Mouse (Mus musculus): ENCODE data around the gene Pigz. TPM values are rescaled to one million over a fixed set of nuclear protein-coding genes. Genes with fewer than 3 reads are reported as not detected.

Gene Pigz
- polyA plus RNA-seq, 1 experiment from 2014 or later = 0.41 TPM

- Histone ChIP-seq H3K27ac (replicated peaks; ENCODE audit: low read depth, low read length) (no peak overlapping the region), H3K27me3 (ENCODE audit: control insufficient read depth, insufficient read depth, low read length) (no peaks in the 10 kb centered on the region), H3K4me2 (ENCODE audit: low read depth, low read length) (no peak overlapping the region), H3K4me1 (ENCODE audit: control insufficient read depth, insufficient read depth, low read length) (no peaks in the 10 kb centered on the region), H3K4me3 (ENCODE audit: low read depth, low read length) (no peak overlapping the region), H3K36me3 (replicated peaks; ENCODE audit: control insufficient read depth, insufficient read depth, low read depth, low read length) (no peaks in the 10 kb centered on the region), H3K9ac (replicated peaks; ENCODE audit: low read length) (no peak overlapping the region; the same call in 1 of the 2 replicates), H3K9me3 (replicated peaks; ENCODE audit: control insufficient read depth, low read length) (no peaks in the 10 kb centered on the region)
- ATAC-seq (replicated peaks; ENCODE audit: insufficient number of reproducible peaks, low FRiP score, low TSS enrichment, low read depth) = 0 out of 2 replicates have a peak, but pooled peaks have one; percentile 18
- 4% methylated on average over 14 of the region's 14 CpGs for WGBS
- peak; percentile 92 for DNase-seq (ENCODE audit: low spot score)
Measured at GRCm38 (mm10) chr16:31918248-31918724, 15.4 kb upstream of the Pigz start.

GRCm38 (mm10) chr16:31924368-31924767 is 9.3 kb upstream of the Pigz start:
- 86% methylated on average over 6 of the region's 6 CpGs for WGBS
- Histone ChIP-seq H3K9ac (replicated peaks; ENCODE audit: low read length) (no peak overlapping the region), H3K4me1 (ENCODE audit: control insufficient read depth, insufficient read depth, low read length) (no peaks in the 10 kb centered on the region), H3K4me2 (ENCODE audit: low read depth, low read length) (no peak overlapping the region), H3K27me3 (ENCODE audit: control insufficient read depth, insufficient read depth, low read length) (no peaks in the 10 kb centered on the region), H3K9me3 (replicated peaks; ENCODE audit: control insufficient read depth, low read length) (no peaks in the 10 kb centered on the region), H3K27ac (replicated peaks; ENCODE audit: low read depth, low read length) (no peak overlapping the region), H3K4me3 (ENCODE audit: low read depth, low read length) (no peak overlapping the region), H3K36me3 (replicated peaks; ENCODE audit: control insufficient read depth, insufficient read depth, low read depth, low read length) (no peaks in the 10 kb centered on the region)
- DNase-seq (ENCODE audit: low spot score) (no peak), ATAC-seq (replicated peaks; ENCODE audit: insufficient number of reproducible peaks, low FRiP score, low TSS enrichment, low read depth) (no peak)

- Histone ChIP-seq H3K27me3 (ENCODE audit: control insufficient read depth, insufficient read depth, low read length) (no peaks in the 10 kb centered on the region), H3K9ac (replicated peaks; ENCODE audit: low read length) (no peak overlapping the region), H3K4me1 (ENCODE audit: control insufficient read depth, insufficient read depth, low read length) (no peaks in the 10 kb centered on the region), H3K4me3 (ENCODE audit: low read depth, low read length) (no peak overlapping the region), H3K9me3 (replicated peaks; ENCODE audit: control insufficient read depth, low read length) (no peaks in the 10 kb centered on the region), H3K36me3 (replicated peaks; ENCODE audit: control insufficient read depth, insufficient read depth, low read depth, low read length) (no peaks in the 10 kb centered on the region), H3K4me2 (ENCODE audit: low read depth, low read length) (no peak overlapping the region), H3K27ac (replicated peaks; ENCODE audit: low read depth, low read length) (no peak overlapping the region)
- no peak for DNase-seq (ENCODE audit: low spot score)
- ATAC-seq (replicated peaks; ENCODE audit: insufficient number of reproducible peaks, low FRiP score, low TSS enrichment, low read depth) = no peak
- 79% methylated on average over 6 of the region's 6 CpGs for WGBS
Measured at GRCm38 (mm10) chr16:31926091-31926490, 7.6 kb upstream of the Pigz start.

- ATAC-seq (replicated peaks; ENCODE audit: insufficient number of reproducible peaks, low FRiP score, low TSS enrichment, low read depth) = no peak
- no peaks in the 10 kb centered on the region for H3K36me3 ChIP-seq (replicated peaks; ENCODE audit: control insufficient read depth, insufficient read depth, low read depth, low read length)
- H3K4me3 ChIP-seq (ENCODE audit: low read depth, low read length) = no peak overlapping the region
- H3K9me3 ChIP-seq (replicated peaks; ENCODE audit: control insufficient read depth, low read length) = no peaks in the 10 kb centered on the region
- WGBS = 81% methylated on average over 13 of the region's 13 CpGs
- no peak overlapping the region for H3K9ac ChIP-seq (replicated peaks; ENCODE audit: low read length)
- no peaks in the 10 kb centered on the region for H3K4me1 ChIP-seq (ENCODE audit: control insufficient read depth, insufficient read depth, low read length)
- H3K4me2 ChIP-seq (ENCODE audit: low read depth, low read length) = no peak overlapping the region
- DNase-seq (ENCODE audit: low spot score) = no peak
- no peaks in the 10 kb centered on the region for H3K27me3 ChIP-seq (ENCODE audit: control insufficient read depth, insufficient read depth, low read length)
- H3K27ac ChIP-seq (replicated peaks; ENCODE audit: low read depth, low read length) = no peak overlapping the region
Measured at GRCm38 (mm10) chr16:31926547-31927182, 7.0 kb upstream of the Pigz start.

DNA sequence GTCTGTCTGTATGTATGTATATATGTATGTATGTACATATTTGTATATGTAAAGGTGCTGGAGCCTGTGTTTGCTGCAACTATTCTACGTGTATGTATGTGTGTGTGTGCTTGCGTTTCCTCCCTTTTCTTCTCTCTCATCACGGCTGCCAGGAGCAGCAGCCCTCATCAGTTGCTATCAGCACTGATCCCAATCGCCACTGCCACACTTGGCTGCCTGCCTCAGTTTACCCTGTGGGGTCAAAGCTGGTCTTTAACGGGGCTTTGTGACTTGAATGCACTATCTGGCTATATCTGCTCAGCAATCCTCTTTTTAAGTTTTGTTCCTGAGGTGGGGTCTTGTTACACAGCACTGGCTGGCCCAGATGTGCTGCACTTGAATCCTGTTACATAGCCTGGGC is 6.2 kb upstream of the Pigz start:
- H3K4me2 ChIP-seq (ENCODE audit: low read depth, low read length) = no peak overlapping the region
- no peak overlapping the region for H3K9ac ChIP-seq (replicated peaks; ENCODE audit: low read length)
- ATAC-seq (replicated peaks; ENCODE audit: insufficient number of reproducible peaks, low FRiP score, low TSS enrichment, low read depth) (no peak), DNase-seq (ENCODE audit: low spot score) (no peak)
- H3K9me3 ChIP-seq (replicated peaks; ENCODE audit: control insufficient read depth, low read length) = no peaks in the 10 kb centered on the region
- H3K36me3 ChIP-seq (replicated peaks; ENCODE audit: control insufficient read depth, insufficient read depth, low read depth, low read length) = no peaks in the 10 kb centered on the region
- no peaks in the 10 kb centered on the region for H3K27me3 ChIP-seq (ENCODE audit: control insufficient read depth, insufficient read depth, low read length)
- H3K4me1 ChIP-seq (ENCODE audit: control insufficient read depth, insufficient read depth, low read length) = no peaks in the 10 kb centered on the region
- WGBS = 80% methylated on average over 5 of the region's 5 CpGs
- H3K27ac ChIP-seq (replicated peaks; ENCODE audit: low read depth, low read length) = no peak overlapping the region
- H3K4me3 ChIP-seq (ENCODE audit: low read depth, low read length) = no peak overlapping the region

DNA sequence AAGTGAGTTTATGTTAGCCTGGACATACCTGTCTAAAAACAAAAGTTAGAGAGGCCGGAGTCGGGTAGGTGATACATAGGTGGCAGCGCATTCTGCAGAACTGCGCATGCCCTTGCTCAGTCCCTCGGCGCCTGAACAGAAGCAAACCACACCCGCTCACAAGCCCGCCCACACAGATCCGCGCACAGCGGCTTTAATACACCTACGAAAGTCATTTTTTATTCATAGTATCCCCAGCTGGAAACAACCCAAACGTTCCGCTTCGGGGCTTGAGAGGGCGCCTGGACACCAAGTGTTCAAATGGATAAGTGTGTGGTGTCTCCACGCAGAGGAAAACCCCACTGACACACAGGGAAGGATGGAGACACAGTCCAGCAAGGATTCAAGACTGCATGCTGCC is 2.3 kb upstream of the Pigz start:
- DNase-seq (ENCODE audit: low spot score) (no peak), ATAC-seq (replicated peaks; ENCODE audit: insufficient number of reproducible peaks, low FRiP score, low TSS enrichment, low read depth) (no peak)
- Histone ChIP-seq H3K36me3 (replicated peaks; ENCODE audit: control insufficient read depth, insufficient read depth, low read depth, low read length) (no peaks in the 10 kb centered on the region), H3K27me3 (ENCODE audit: control insufficient read depth, insufficient read depth, low read length) (peaks cover 26% of the 10 kb centered on the region), H3K4me2 (ENCODE audit: low read depth, low read length) (no peak overlapping the region), H3K4me1 (ENCODE audit: control insufficient read depth, insufficient read depth, low read length) (peaks cover 3% of the 10 kb centered on the region), H3K27ac (replicated peaks; ENCODE audit: low read depth, low read length) (no peak overlapping the region), H3K9ac (replicated peaks; ENCODE audit: low read length) (no peak overlapping the region), H3K4me3 (ENCODE audit: low read depth, low read length) (no peak overlapping the region), H3K9me3 (replicated peaks; ENCODE audit: control insufficient read depth, low read length) (no peaks in the 10 kb centered on the region)
- WGBS = 61% methylated on average over 17 of the region's 17 CpGs

GRCm38 (mm10) chr16:31932255-31932654 is 1.4 kb upstream of the Pigz start:
- no peak for ATAC-seq (replicated peaks; ENCODE audit: insufficient number of reproducible peaks, low FRiP score, low TSS enrichment, low read depth)
- Histone ChIP-seq H3K27me3 (ENCODE audit: control insufficient read depth, insufficient read depth, low read length) (peaks cover 29% of the 10 kb centered on the region), H3K4me2 (ENCODE audit: low read depth, low read length) (no peak overlapping the region), H3K27ac (replicated peaks; ENCODE audit: low read depth, low read length) (no peak overlapping the region), H3K4me3 (ENCODE audit: low read depth, low read length) (no peak overlapping the region), H3K9me3 (replicated peaks; ENCODE audit: control insufficient read depth, low read length) (no peaks in the 10 kb centered on the region), H3K4me1 (ENCODE audit: control insufficient read depth, insufficient read depth, low read length) (peaks cover 3% of the 10 kb centered on the region), H3K36me3 (replicated peaks; ENCODE audit: control insufficient read depth, insufficient read depth, low read depth, low read length) (no peaks in the 10 kb centered on the region), H3K9ac (replicated peaks; ENCODE audit: low read length) (no peak overlapping the region)
- DNase-seq (ENCODE audit: low spot score) = no peak
- 48% methylated on average over 5 of the region's 5 CpGs for WGBS

GRCm38 (mm10) chr16:31932840-31933697 is 582 bp upstream of the Pigz start:
- Histone ChIP-seq H3K27me3 (ENCODE audit: control insufficient read depth, insufficient read depth, low read length) (peaks cover 29% of the 10 kb centered on the region), H3K4me2 (ENCODE audit: low read depth, low read length) (peak overlapping the region; percentile 83), H3K4me3 (ENCODE audit: low read depth, low read length) (peak overlapping the region; percentile 46), H3K9me3 (replicated peaks; ENCODE audit: control insufficient read depth, low read length) (no peaks in the 10 kb centered on the region), H3K27ac (replicated peaks; ENCODE audit: low read depth, low read length) (no peak overlapping the region), H3K9ac (replicated peaks; ENCODE audit: low read length) (peak overlapping the region; percentile 61), H3K4me1 (ENCODE audit: control insufficient read depth, insufficient read depth, low read length) (peaks cover 3% of the 10 kb centered on the region), H3K36me3 (replicated peaks; ENCODE audit: control insufficient read depth, insufficient read depth, low read depth, low read length) (no peaks in the 10 kb centered on the region)
- ATAC-seq (replicated peaks; ENCODE audit: insufficient number of reproducible peaks, low FRiP score, low TSS enrichment, low read depth) (peak; percentile 92), DNase-seq (ENCODE audit: low spot score) (peak; percentile 95)
- under 1% methylated on average over 50 of the region's 50 CpGs for WGBS

All from embryonic facial prominence, embryonic 11.5 days (tissue).